In the genomic region with DNA sequence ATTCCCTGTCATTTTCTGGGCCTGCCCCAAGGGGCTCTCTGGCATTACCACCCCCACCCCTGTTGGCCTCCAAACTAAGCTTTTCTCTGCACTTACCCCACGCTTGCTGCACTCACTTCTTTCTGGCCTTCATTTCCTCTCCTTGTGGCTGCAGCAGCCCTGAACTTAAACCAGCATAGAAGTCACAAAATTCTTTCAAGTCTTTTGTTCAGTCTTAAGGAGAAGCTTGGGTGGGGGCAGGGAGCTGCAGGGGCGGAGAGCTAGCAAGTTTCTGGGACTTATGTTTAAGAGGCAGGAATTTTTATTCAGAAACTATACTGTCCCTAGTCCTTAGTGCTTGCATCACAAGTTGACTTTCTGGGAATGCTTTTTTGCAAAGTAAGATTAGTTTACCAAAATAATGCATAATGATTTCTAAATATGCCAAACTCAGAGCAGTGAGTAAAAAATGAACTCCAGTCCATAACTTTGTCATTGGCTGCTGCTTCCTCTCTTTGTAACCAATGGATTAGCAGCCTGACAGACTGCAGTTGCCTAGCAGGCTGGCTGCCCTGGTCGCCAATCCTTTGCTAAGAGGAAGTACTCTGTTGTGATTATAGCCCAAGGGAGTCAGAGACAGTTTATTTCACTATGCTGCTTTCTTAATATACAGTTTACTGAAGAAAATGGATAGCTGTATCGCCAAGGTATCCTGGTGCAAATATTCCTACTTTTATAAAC, we compare ENCODE assay signal across 8 mouse cellular contexts. TPM values are rescaled to one million over a fixed set of nuclear protein-coding genes. Genes with fewer than 3 reads are reported as not detected.
DNase-seq lines count a peak whose midpoint lies in the region; ATAC-seq lines count a peak whose summit lies in the region.

No protein-coding gene starts in this region.

- peak; percentile 25 for ATAC-seq in CD4-positive, CD25-positive, alpha-beta regulatory T cell, adult 4 months
- ATAC-seq in megakaryocyte, adult 5-6 weeks (ENCODE audit: poor library complexity, severe bottlenecking): peak; percentile 71
- no peak for ATAC-seq in stomach, embryonic 15.5 days (ENCODE audit: insufficient read depth, low FRiP score, low read depth)

- H3K4me1 ChIP-seq in brown adipose tissue, adult 24 weeks (ENCODE audit: control insufficient read depth, insufficient read depth, insufficient read length, low read length): 0 out of 2 replicates have a peak, but pooled peaks cover 2% of the 10 kb centered on the region
- H3K4me1 ChIP-seq in heart, embryonic 10.5 days: peaks cover 9% of the 10 kb centered on the region
- peaks cover 11% of the 10 kb centered on the region; the same call in 1 of the 2 replicates for H3K4me1 ChIP-seq in stomach, embryonic 15.5 days

- no peak for DNase-seq in heart, embryonic 10.5 days (ENCODE audit: low spot score)
- DNase-seq in kidney, postnatal 10 days: peak; percentile 56
- DNase-seq in c-Kit-positive CD71-positive TER-119-positive erythroid progenitor cells, embryonic 14.5 days (ENCODE audit: low spot score): no peak
- no peak for DNase-seq in right cerebral cortex, postnatal 4 days

- no peaks in the 10 kb centered on the region for H3K36me3 ChIP-seq in heart, embryonic 10.5 days
- H3K36me3 ChIP-seq in stomach, embryonic 15.5 days: no peaks in the 10 kb centered on the region

- peak overlapping the region; percentile 93 for H3K27ac ChIP-seq in brown adipose tissue, adult 24 weeks (replicated peaks; ENCODE audit: low read depth, low read length)
- peak overlapping the region; percentile 88 for H3K27ac ChIP-seq in heart, embryonic 10.5 days
- H3K27ac ChIP-seq in stomach, embryonic 15.5 days: peak overlapping the region; percentile 73

- 37% methylated on average over 4 of the region's 4 CpGs for WGBS in heart, embryonic 10.5 days
- 17% methylated on average over 4 of the region's 4 CpGs for WGBS in stomach, embryonic 15.5 days

- H3K27me3 ChIP-seq in heart, embryonic 10.5 days (ENCODE audit: insufficient read depth, poor library complexity, severe bottlenecking): no peaks in the 10 kb centered on the region
- H3K27me3 ChIP-seq in stomach, embryonic 15.5 days (replicated peaks): no peaks in the 10 kb centered on the region

- peak overlapping the region; percentile 69 for H3K4me2 ChIP-seq in stomach, embryonic 15.5 days

- peak overlapping the region; percentile 95 for H3K4me3 ChIP-seq in brown adipose tissue, adult 24 weeks (ENCODE audit: insufficient read depth, low read depth, low read length)
- peak overlapping the region; percentile 98 for H3K4me3 ChIP-seq in heart, embryonic 10.5 days
- H3K4me3 ChIP-seq in stomach, embryonic 15.5 days (replicated peaks): peak overlapping the region; percentile 80

- H3K9ac ChIP-seq in stomach, embryonic 15.5 days: no peak overlapping the region

- no peaks in the 10 kb centered on the region for H3K9me3 ChIP-seq in heart, embryonic 10.5 days
- no peaks in the 10 kb centered on the region for H3K9me3 ChIP-seq in stomach, embryonic 15.5 days

RNA-seq across cellular contexts. Expression of a gene that starts 1.5 kb away (rescaled TPM):
- 10 to 100 TPM; 21.0 to 25.4 TPM for polyA plus RNA-seq in CD4-positive, CD25-positive, alpha-beta regulatory T cell, adult 4 months (2017; shearing (Covaris generic))
- polyA plus RNA-seq in brown adipose tissue, adult 24 weeks (2012; ENCODE audit: insufficient read depth, insufficient read length, missing spikeins): 13.6 and 14.5 TPM in 2 replicates
- polyA plus RNA-seq in heart, embryonic 10.5 days (2016; fragmentation: Nextera tagmentation; extraction: Ambion mirVana): 22.3 and 24.4 TPM in 2 replicates
- 33.0 and 39.1 TPM in 2 replicates for total RNA-seq in megakaryocyte, adult 5-6 weeks (2015)
- 27.4 and 30.8 TPM in 2 replicates for total RNA-seq in megakaryocyte, adult 5-6 weeks (2017)
- 23.2 and 23.6 TPM in 2 replicates for polyA plus RNA-seq in stomach, embryonic 15.5 days (2015; fragmentation: Nextera tagmentation; extraction: Ambion mirVana)
